Mouse (Mus musculus): ENCODE measurements around the gene Maged1. TPM values are rescaled to one million over a fixed set of nuclear protein-coding genes. Genes with fewer than 3 reads are reported as not detected.

Maged1 gene
- polyA plus RNA-seq, 1 experiment: 50.9 TPM

Other genes with a start within 250 kb of the Maged1 start
- not detected in 2 replicates for gene Fam90a1b, start 175.4 kb downstream of the Maged1 start, polyA plus RNA-seq (2012; rRNA removed)
- 9.1 and 12.9 TPM in 2 replicates for gene Apoo, start 175.0 kb downstream of the Maged1 start, polyA plus RNA-seq (2012; rRNA removed)
- 0.27 and 0.32 TPM in 2 replicates for gene Gspt2, start 93.9 kb upstream of the Maged1 start, polyA plus RNA-seq (2012; rRNA removed)
- gene Zxdb, start 182.4 kb upstream of the Maged1 start, polyA plus RNA-seq (2012; rRNA removed): 2.4 and 3.5 TPM in 2 replicates